Mouse (Mus musculus) c-Kit-positive CD71-positive TER-119-positive erythroid progenitor cells, embryonic 14.5 days (primary cell): ENCODE measurements at regions not wholly inside any gene's neighbourhood (a gene's known extent, or its start where the extent isn't known, plus 50 kb on each side); places are given as distances from the start of the nearest gene placed in this dataset.

ENCODE experiments used
- DNase-seq: peaks from one replicate; pipeline ENCODE4 v3.0.0-alpha.2; 2013; ENCODE audit warnings: low spot score

DNA sequence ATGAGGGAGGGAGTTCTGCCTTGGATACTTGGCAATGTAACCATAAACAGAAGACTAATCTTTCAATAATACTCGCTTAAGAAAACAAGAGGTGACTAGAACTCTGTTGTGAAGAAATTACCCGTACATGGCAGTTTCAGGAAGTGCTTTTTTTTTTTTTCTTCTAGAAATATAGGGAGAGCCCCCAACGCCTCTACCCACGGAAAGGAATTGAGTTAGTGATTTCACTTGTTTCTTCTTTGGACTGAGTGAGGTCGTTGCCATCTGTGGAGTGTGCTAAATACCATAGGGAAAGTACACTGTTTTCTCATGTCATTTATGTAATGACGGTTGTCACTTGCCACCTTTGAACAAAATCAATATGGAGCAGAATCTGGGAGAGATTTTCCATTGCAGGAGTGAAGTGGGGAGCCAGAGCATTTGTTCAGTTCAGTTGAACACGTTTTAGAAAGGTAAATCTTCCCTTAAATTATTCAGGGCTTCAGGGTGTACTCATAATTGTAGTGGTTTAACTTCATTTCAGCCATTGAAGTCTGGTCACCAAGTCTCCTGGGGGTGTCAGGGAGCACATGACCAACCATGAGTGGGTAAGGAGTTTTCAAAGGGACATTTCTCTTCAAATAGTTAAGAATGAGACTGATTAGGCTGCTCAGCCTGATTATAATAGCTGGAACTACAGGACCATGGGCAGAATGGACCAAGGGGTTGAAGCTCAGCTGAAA lies 266.3 kb upstream of the 2610301B20Rik start:
- no peak for DNase-seq

DNA sequence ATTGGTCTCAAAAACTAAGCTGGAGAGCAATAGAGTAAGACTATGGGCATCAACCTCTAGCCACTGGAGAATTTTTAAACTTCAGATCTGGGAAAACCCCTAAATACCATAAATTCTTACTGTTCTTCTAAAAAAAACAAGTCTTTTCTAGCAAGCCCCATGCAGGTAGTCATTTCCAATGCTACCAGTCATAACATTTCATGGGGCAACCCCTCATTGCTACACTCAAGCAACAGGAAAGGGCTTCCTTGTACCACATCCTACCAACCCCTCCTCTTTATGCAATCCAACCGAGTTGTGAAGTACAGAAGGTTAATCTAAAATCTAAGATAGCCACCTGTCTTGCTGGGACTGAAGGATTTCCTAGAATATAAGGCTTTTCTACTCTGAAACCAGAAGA lies 263.5 kb upstream of the 2610301B20Rik start:
- no peak for DNase-seq
